Mouse (Mus musculus): ENCODE data around the gene Vwa8.

Gene Vwa8

DNA sequence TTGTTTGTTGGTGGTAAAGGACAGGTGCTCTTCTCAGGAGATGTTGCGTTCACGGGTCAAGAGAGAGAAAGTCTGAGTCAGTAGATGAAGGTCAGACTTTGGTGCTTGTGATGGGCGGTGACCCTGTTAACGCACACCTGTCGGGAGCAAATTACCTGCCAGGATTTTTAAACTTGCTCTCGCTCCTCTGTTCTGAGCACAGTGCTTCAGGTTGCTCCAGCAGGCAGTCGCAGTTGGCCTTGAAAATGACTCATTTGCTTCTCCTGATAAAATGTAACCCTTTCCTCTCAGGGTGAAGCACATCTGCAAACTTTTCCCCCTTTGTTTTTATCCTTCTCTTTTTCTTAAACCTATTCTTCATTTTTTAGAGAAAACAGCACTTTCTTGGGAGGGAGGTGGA, 234.7 kb downstream of the Vwa8 start:
- in situ Hi-C loops (cut with MboI, MseI), result no loop called here

DNA sequence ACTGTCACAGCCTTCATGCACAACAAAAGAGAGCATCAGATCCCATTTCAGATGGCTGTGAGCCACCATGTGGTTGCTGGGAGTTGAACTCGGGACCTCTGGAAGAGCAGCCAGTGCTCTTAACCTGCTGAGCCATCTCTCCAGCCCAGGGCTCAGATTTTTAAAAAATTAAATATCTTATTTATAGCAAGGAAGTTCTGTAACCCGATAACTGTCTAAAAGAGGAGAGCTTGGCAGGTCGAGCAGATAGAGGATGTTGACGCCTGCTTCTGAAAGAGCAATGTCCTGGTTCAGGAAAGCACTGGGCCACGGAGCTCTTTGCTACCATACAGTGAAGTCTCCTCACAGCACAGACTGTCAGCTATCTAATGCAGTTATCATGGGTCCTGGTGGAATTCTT, 237.2 kb downstream of the Vwa8 start:
- in situ Hi-C loops (cut with MboI, MseI), result no loop called here

DNA sequence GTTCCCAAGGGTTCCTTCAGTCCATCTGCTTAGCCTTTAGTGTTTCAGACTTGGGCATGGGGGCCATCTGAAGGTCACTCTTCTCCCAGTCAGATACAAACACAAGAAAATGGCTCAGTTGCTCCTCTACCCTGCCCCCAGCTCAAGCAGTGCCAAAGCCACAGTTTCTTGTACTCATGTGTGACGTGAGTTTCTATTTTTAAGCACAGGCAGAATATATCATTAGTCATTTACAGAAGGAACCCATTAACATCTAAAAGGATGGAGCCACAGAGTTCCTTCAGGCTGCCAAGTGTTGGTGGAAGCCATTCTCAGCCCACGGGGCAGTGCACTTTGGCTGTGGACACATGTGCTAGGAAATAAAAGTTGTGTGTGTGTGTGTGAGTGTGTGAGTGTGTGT, 240.6 kb downstream of the Vwa8 start:
- in situ Hi-C loops (cut with MboI, MseI), result no loop called here

DNA sequence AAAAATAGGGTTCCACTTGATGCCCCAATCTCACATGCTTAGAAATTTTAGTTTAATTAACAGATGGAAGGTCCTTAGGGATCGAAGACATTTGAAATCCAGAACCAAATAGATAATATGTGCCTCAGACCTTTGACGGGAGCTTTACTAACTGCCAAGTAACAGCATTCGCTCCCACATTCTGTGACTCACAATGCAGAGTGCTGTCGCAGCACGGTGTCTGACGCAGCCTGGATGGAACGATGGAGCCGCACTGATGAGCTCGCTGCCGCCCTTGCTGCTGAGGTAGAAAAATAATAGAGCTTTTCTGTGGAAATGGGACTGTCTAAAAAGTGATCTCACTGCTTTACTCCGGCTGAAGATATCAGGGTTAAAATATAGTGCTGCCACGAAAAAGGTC, 248.3 kb downstream of the Vwa8 start:
- in situ Hi-C loops (cut with MboI, MseI), result loop anchor here in 1 of 2 experiments (10.0 kb wide), 1 partner anchor 252 kb away; the partner anchor contains the start of gene Vwa8

DNA sequence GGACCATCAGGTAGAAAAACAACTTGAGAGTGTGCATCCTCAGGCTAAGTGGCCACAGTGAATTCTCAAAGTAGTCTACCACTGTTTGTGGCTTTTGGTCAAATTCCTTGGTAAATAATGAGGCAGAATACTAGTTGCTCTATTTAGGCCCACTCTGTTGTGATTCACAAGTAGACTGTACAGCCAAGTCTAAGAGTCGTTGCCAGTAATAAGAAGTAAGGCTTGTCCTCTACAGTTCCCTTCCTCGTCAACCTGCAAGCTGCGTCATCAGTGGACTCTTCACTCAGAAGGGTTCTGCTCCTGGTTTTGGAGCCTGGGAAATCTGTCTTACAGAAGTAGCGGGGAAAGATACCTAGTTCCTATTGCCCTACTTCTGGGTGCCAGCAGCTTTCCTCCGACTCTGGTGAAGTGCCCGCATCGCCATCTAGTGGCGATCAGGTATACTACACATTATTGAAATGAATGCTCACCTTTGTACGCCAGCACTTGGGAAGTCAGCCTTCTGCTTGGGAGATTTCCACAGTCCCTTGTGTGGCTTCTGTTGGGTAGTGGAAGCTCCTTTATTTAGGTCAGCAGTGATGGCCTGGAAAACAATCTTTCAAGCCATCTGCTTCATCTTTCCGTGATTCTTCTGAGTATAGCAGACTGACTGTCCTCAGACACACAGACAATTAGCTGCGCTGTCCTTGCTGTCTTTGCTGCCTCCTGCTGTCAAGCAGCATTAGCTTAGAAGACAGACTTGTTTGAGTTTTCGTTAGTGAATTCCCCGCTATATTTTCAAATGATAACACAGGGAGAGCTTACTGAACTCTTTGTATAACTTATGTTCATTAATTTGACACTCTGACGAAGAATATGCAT, 258.0 kb downstream of the Vwa8 start:
- in situ Hi-C loops (cut with MboI, MseI), result loop anchor here (5.0 to 10.0 kb wide), 3 partner anchors 242 to 445 kb away; no protein-coding TSS in a partner anchor

DNA sequence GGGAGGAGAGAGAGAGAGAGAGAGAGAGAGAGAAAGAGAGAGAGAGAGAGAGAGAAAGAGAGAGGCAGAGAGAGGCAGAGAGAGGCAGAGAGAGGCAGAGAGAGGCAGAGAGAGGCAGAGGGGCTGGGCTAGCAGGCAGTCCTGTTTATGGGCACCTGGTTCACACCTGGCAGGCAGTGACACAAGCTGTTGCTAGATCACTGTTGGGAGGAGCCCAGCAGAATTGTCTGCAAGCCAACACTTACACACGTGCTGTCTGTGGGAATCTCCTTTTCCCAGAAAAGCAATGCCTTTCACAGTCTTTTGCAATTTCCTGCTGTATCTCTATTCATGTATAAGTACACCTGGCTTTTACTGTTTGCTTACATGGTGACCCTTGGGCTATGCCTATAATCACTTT, 260.5 kb downstream of the Vwa8 start:
- in situ Hi-C loops (cut with MboI, MseI), result loop anchor here (5.0 to 10.0 kb wide), 3 partner anchors 245 to 447 kb away; no protein-coding TSS in a partner anchor

DNA sequence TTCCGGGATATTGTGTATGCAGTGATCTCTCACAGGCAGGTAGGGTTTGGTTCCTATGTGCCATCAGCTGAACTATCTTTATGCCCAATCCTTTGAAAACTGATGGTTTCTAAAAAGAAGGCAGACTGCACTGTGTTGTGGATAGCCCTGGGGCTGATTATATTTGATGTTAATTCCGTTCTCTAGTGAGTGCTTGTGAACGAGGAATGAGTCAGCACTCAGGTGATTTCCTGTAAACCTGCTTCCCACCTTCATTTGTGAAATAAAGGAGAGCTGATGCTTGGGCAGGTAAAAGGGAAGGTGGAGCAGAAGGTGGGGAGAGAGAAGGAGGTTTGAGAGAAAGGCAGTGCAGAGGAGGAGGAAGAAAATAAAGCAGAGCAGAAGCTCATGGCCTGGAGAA, 261.2 kb downstream of the Vwa8 start:
- in situ Hi-C loops (cut with MboI, MseI), result no loop called here

DNA sequence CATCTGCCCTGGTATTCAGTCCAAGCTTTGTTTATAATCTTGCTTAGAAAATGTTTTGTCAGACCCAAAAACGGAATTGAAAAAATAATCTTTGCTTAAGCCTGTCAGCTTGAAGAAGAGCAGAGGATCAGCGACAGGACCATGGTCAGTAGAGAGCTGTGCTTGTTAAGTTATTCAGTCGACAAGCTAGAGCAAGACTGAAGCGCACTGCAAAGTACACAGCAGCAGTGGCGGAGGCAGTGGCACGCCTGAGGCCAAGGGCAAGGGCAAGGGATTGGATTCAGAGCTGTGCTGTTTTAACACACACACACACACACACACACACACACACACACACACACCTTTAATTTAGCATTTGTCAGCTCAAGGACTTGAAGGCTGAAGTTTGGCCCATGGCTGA, 263.2 kb downstream of the Vwa8 start:
- in situ Hi-C loops (cut with MboI, MseI), result no loop called here

DNA sequence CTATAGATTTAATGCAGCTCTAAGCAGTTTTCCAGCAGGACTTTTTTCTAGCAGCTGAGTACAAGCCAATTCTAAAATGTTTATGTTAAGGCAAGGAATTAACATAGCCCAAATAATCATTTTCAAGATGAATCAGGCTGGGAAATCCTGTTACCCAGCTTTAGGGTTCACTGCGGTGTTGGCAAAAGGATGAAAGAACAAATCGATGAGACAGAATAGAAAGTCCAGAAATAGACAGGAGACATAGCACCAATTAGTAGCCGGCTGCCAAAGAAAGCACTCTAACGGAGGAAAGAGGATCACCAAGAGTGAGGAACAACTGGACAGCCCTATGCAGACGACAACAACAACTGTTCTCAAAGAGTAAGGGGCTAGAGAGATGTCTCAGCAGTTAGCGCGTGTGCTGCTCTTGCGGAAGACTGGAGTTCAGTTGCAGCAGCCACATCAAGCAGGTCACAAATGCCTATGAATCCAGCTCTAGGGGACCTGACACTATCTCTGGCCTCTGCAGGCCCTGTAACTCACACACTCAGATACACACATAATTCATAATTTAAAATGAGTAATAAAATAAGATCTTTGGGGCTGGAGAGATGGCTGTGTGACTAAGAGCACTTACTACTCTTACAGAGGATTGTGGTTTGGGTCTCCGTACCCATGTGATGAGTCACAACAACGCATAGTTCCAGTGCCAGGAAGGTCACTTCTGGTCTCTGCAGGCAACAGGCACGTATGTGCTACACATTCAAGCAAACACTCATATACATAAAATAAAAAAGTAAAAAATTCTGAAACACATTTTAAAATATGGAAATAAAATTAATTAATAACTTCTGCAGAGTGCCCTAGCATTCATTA, 265.9 kb downstream of the Vwa8 start:
- in situ Hi-C loops (cut with MboI, MseI), result no loop called here

DNA sequence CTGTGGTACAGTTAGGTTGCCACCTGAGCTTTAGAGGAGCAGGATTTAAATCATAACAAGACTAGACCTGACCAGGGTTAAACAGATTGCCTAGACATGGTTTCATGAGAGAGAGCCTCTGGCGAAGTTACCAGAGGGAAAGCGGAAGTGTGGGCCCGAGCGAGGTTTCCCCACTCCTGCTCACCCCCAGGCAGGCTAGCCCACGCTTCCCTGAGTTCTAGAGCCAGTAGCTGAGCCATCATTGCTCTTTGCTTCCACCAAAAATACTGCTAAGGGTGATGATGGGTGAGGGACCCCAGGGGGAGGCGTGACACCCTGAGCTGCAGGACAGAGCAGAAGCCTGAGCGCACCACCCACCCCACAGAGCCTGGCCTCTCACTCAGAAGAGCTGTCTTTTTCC, 269.6 kb downstream of the Vwa8 start:
- in situ Hi-C loops (cut with MboI, MseI), result no loop called here

DNA sequence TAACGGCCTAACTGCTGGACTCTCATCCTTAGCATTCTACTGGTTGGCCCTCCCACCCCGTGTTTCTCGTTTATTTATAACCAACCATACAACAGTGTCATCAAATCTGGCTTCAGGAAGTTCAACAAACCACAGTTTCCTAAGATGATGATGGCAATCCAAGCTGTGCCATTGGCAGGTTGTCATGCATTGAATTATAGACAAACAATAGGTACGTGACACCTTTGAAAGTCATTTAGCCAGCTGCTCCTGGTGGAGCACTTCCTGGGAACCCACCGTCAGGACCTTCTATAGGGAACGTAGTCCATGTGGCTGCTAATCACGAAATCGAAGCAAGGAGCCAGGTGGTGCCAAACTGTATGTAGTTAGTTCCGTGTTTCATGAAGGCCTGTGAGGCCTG, 270.5 kb downstream of the Vwa8 start:
- in situ Hi-C loops (cut with MboI, MseI), result no loop called here

DNA sequence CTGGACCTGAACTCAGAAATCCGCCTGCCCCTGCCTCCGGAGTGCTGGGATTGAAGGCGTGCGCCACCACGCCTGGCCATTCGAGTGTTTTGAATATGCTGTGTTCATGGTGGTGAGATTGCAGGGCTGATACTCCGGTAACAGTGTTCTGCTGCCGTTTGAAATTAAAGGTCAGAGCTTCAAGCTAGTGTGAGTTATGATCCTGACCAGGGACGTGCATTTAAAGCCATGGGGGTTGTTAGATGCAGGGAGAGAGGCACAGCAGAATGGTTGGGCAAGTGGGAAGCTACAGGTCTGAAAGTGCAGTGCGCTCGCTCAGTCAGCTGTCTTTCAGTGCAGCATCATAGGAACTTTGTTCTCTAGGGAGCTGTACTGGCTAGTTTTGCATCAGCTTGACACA, 271.8 kb downstream of the Vwa8 start:
- in situ Hi-C loops (cut with MboI, MseI), result loop anchor here in 1 of 2 experiments (10.0 kb wide), 1 partner anchor 184 kb away; the partner anchor contains the start of gene Rgcc

DNA sequence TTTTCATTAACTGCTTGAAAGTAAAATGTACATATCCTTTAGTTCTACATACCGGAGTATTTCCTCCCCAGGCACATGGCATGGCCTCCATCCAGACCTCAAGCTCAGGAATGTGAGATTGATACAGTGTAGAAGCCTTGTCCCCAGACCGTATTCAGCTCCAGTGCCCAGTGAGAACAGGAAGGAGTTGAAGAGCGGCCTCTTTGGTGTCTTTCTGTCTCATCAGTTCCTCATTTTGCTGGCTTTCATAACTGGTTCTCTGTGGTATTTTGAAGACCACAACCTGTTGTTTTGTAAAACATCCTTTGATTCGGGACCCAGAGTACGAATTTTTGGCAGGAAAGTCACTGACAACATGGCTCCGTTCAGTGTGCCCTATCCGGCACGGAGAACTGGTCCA, 274.6 kb downstream of the Vwa8 start:
- in situ Hi-C loops (cut with MboI, MseI), result loop anchor here in 1 of 2 experiments (10.0 kb wide), 1 partner anchor 181 kb away; the partner anchor contains the start of gene Rgcc

DNA sequence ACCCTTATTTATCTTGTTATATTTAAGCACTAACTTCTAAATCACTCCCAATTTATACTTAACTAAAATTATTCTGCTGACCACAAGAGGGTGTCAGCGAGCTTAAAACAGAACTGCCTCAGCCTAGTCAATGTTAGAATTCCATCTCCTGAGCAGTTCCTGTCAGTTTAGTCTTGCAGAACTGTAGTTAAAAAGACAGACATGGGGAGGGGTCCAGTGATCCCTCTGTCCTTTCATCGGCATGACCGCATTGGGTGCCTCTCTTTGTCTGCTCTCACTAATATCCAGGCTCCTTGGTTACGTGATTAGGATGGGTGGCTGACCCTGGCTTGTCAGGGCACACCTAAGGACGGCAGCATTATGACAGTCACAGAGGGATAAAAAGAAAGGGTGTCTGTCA, 275.8 kb downstream of the Vwa8 start:
- in situ Hi-C loops (cut with MboI, MseI), result loop anchor here (5.0 to 10.0 kb wide), 4 partner anchors 53 to 198 kb away; partner anchors contain the start of gene Rgcc (in 1 of the 2)

DNA sequence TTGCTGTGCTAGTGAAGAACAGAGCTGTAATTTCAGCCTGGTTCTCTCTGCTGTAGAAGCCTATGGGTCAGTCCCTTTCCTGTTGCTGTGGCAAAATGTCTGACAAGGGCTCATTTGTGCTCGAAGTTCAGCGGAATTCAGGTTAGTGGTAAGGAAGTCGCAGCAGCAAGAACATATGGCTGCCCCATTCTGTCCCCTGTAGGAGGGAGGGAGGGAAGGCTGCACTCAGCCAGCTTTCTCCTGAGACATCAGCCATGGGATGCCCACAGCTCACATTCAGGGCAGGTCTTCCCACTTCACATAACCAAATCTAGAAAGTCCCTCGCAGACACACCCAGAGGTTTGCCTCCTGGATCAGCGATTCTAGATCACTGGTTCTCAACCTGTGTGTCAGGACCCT, 277.3 kb downstream of the Vwa8 start:
- in situ Hi-C loops (cut with MboI, MseI), result loop anchor here (5.0 to 10.0 kb wide), 4 partner anchors 51 to 196 kb away; partner anchors contain the start of gene Rgcc (in 1 of the 2)

DNA sequence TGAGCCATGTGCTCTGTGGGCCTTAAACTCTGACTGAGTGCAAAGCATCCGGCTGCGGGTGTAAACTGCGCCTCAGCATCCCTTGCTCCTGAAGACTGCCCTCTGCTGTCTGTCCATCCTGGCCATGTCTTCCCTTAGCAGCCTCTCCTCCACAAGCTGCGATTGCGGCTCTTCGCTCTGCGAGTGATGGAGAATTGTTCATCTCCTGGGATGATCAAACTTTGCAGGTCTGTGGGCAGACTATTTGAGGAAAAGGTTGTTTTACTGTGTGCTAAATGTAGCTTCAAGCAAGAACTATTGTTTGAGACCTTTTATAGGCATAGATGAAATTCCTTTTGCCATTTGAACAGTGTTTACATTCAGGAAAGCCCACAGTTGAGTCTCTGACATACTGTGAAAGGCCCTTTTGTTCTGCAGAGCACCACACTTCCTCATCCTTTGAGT, 286.1 kb downstream of the Vwa8 start:
- in situ Hi-C loops (cut with MboI, MseI), result no loop called here

DNA sequence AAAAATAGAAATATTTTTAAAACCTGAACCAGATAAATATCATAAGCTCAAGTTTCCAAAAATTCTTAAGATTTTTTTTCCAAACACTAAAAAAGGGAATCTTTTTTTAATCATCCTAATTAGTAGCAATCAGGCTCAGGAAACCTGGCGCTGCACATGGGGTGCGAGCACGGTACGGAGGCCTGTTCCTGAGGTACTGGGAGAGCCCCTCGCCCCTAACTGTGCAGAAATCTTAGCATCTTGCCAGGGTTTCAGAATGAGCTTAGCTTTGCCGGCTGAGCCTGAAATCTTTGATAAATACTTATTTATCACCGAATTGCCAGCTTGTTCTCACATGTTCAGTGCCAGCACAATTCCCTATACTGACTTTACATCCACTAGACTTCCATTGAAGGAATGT, 286.6 kb downstream of the Vwa8 start:
- in situ Hi-C loops (cut with MboI, MseI), result no loop called here

DNA sequence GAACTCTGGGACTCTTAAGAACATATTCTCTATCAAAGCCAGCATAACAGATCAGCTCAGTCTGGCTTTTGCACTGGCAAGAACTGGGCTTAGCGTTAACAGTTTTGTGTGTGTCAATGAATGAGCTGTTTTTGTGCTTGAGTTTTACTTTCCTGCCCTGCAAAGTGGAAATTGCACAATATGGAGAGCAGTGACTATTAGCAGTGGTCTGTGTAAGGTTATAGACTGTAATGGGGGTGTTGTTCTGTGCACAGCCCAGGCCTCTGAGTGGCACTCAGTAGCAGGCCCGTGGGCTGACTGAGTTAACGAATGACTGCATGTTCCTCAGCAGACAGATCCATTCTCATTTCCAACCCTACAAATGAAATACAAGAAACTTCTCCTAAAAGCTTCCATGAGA, 287.7 kb downstream of the Vwa8 start:
- in situ Hi-C loops (cut with MboI, MseI), result no loop called here

DNA sequence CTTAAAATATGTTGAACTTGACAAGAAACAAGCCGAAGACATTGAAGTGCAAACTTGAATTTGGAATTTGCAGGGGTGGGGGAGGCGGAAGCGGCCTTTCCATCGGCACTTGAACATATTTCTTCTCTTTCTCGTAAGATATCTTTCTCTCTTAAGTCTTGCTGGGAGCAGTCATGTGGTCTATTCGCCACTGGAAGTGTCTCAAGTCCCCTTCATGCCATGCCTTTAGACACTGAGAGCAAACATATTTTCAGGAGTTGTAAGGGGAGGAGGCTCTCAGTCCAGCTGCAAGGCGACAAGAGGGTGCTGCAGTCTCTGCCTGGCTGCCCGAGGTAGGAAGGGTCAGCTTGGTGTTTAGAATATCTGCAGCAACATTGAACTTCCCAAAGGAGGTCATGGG, 288.2 kb downstream of the Vwa8 start:
- in situ Hi-C loops (cut with MboI, MseI), result no loop called here

DNA sequence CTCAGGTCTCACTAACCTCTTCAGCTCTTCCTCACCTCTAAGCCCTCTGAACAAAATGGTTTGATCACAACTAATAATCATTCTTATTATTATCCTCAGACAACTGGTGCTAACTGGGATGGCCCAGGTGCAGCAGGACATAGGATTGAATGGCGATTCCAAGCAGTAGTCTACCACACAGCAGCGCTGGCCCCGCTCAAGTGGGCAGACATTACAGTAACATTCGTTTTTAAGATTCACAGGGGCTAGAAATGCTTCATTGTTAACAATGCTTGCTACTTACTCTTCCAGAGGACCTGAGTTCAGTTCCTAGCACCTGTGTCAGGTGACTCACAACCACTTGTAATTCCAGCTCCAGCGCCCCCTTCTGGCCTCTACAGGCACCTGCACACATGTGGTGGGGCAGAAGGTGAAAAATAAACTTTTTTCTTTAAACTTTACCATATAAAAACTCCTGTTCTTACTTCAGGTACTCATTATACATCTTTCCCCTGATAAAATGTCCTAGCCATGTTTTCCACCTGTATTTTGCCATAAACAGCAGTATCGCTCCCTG, 290.3 kb downstream of the Vwa8 start:
- in situ Hi-C loops (cut with MboI, MseI), result no loop called here

DNA sequence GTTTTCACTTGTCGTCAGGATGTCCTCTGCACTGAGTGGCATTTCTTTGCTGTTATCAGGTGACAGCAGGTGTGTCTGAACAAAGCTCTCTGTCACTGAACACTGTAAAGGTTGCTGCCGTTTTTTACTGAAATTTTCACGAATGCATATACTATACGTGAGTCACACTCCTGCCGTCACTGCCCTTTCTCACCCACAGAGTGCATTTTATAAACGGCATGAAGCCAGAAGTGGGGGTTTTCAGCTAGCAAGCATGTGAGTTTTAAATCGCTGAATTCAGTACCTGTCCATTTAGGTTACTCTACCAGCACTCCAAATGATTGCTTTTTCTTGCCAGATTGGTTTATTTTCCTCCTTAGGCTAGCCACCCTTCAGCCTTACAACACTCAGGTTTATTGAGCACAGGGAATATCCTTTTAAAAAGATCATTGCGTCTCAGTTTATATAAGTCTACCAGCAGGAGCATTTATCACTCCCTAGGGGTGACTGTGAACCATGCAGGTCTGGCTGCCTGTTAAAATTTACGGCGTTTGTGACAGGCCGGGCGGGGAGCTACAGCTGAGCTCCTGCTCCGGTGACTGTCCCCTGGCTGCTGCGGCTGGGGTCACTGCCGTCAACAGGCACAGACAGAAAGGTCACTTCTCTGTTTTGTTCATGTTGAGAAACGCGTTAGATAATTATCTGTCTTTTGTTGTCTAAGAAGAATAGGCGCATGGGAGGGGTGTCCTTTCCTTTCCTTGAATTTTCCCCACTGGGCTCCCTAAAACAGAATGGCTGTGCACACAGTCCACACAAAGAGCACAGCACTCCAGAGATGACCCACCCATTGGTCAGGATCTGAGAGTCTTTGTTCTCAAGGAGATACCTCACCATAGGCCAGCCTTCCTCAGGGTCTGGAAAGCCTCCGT, 291.3 kb downstream of the Vwa8 start:
- in situ Hi-C loops (cut with MboI, MseI), result no loop called here
